Mouse (Mus musculus) intestine, postnatal 0 days (tissue): ENCODE measurements around the gene Rbl1. TPM values are rescaled to one million over a fixed set of nuclear protein-coding genes. Genes with fewer than 3 reads are reported as not detected.
"Not testable (repeated sequence)": the region's sequence is repeated elsewhere in the genome, so short reads cannot be mapped to it uniquely, and the experiment has no call there.

ENCODE experiments used
- ATAC-seq: fragments of 200-750 bp; cut with Nextera tagmentation; 2 replicates; pipeline ENCODE4 v1.8.0; 2017; ENCODE audit warnings: mild to moderate bottlenecking, moderate TSS enrichment, moderate library complexity
- H3K27ac ChIP-seq: fragments of 300-500 bp; sonication (generic); 2 replicates; pipeline ENCODE4 v1.5.1; 2014; ENCODE audit warnings: mild to moderate bottlenecking, low read depth, low read length, moderate library complexity
- H3K27me3 ChIP-seq: fragments of 300-500 bp; sonication (generic); replicated peaks from 2 replicates; pipeline ENCODE4 v1.6.1; 2014; ENCODE audit warnings: low read length, mixed read lengths; ENCODE audit not compliant: control insufficient read depth, insufficient read depth
- H3K36me3 ChIP-seq: fragments of 300-500 bp; sonication (generic); 2 replicates; pipeline ENCODE4 v1.6.1; 2014; ENCODE audit warnings: mild to moderate bottlenecking, moderate library complexity; ENCODE audit not compliant: control insufficient read depth, insufficient read depth
- H3K4me1 ChIP-seq: fragments of 300-500 bp; sonication (generic); replicated peaks from 2 replicates; pipeline ENCODE4 v1.6.1; 2014; ENCODE audit warnings: antibody characterized with exemption, low read length, mixed read lengths; ENCODE audit not compliant: control insufficient read depth, insufficient read depth
- H3K4me2 ChIP-seq: fragments of 300-500 bp; sonication (generic); replicated peaks from 2 replicates; pipeline ENCODE4 v1.6.1; 2014; ENCODE audit warnings: low read depth, mild to moderate bottlenecking, moderate library complexity
- H3K4me3 ChIP-seq: fragments of 300-500 bp; sonication (generic); 2 replicates; pipeline ENCODE4 v1.5.1; 2014; ENCODE audit warnings: low read depth, low read length
- H3K9ac ChIP-seq: fragments of 300-500 bp; sonication (generic); 2 replicates; pipeline ENCODE4 v1.6.1; 2014; ENCODE audit warnings: mild to moderate bottlenecking, low read depth, low read length
- H3K9me3 ChIP-seq: fragments of 300-500 bp; sonication (generic); 2 replicates; pipeline ENCODE4 v1.6.1; 2016; ENCODE audit warnings: mixed run types; ENCODE audit not compliant: control insufficient read depth
- CTCF ChIP-seq: sonication (generic); IDR thresholded peaks from 2 replicates; pipeline ENCODE4 v1.5.1; 2016; ENCODE audit warnings: low read depth, mild to moderate bottlenecking, control low read depth, antibody characterized with exemption, moderate library complexity
- WGBS: fragments of 180-500 bp; shearing (Covaris S2); extraction: QIAGEN DNeasy Blood & Tissue Kit; methylation state at CpG from one replicate; pipeline ENCODE4 v1.1.7; 2014; 5-methylcytosine and 5-hydroxymethylcytosine counted together
- polyA plus RNA-seq: library from polyadenylated mRNA; unstranded; fragments of >200 nt; fragmentation: Nextera tagmentation; extraction: Ambion mirVana; gene quantifications from 2 replicates; pipeline ENCODE4 v1.2.1, GENCODE M21; 2015

Gene Rbl1
- 9.3 and 9.7 TPM in 2 replicates for polyA plus RNA-seq

DNA sequence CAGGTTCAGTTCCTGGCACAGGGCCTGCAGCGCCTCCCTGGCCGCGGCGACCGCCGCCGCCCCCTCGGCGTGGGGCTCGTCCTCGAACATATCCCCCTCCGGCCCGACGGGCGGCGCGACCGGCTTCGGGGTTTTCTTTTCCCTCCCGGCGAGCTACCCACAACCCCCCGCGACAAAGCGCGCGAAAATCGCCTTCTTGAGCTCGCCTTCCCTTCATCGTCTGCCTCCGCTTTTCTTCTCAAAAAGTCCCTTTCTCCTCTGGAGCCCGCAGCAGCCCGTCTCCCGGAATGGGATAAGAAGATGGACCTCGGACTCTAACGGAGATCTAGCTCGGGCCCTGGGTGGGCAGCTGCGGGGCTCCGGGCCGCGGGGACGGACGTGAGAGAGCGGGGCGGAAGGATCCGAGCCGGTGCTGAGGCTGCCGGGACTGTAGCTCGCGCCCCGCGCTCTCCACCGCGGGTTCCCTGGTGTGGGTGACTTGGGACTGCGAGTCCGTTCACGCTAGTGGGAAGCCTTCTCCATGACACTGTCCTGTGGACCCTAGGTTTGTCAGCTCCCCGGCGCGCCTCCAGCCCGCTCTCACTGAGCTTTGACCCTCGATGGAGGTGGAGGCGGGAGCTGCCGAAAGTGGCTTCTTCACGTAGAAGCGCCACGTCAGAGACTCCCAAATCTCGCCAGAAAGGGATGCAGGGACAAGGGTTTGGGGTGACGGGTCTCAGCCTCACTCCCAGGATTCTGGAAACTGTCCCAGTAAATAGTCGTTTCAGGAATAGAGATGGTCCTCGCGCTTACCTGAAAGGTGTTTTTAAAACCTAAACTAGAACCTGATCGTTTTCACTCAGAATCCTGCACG lies at the start of gene Rbl1:
Rbl1 (minus strand) TSS at position 169 of the 853 bp plus-strand sequence.
- peak; percentile 57 for TF ChIP-seq CTCF
- under 1% methylated on average over 73 of the region's 73 CpGs for WGBS
- H3K9ac ChIP-seq = peak within 1 kb of the TSS; percentile 80

GRCm38 (mm10) chr2:157248111-157248510 lies 43.8 kb upstream of the Rbl1 start:
- Histone ChIP-seq H3K9ac (no peak overlapping the region), H3K4me2 (no peak overlapping the region), H3K27me3 (no peaks in the 10 kb centered on the region), H3K36me3 (no peaks in the 10 kb centered on the region), H3K9me3 (no peaks in the 10 kb centered on the region), H3K4me1 (peaks cover 5% of the 10 kb centered on the region; the same call in 1 of the 2 replicates), H3K4me3 (no peak overlapping the region), H3K27ac (no peak overlapping the region; the same call in 1 of the 2 replicates)
- no peak for ATAC-seq
- TF ChIP-seq CTCF = no peak

More for the DNA sequence above, at the start of gene Rbl1:
- Histone ChIP-seq H3K36me3 (no peaks in the 10 kb centered on the region), H3K4me2 (peak within 1 kb of the TSS; percentile 91), H3K4me1 (no peaks in the 10 kb centered on the region), H3K4me3 (peak within 1 kb of the TSS; percentile 74), H3K27ac (peak within 1 kb of the TSS; percentile 85), H3K9me3 (no peaks in the 10 kb centered on the region), H3K27me3 (no peaks in the 10 kb centered on the region)
- peak; percentile 90 for ATAC-seq

DNA sequence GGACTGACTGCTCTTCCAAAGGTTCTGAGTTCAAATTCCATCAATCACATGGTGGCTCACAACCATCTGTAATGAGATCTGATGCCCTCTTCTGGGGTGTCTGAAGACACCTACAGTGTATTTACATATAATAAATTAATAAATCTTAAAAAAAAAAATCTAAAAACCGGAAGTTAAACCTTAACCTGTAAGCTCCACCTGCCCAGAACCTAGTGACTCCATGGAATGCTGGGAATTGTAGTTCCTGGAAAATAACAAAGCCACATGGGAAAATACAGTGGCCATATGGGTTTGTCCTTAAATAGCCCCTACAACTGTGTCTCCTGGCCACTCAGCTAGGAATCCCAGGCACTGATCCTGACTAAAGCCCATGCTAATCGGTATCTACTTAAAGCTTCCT lies 41.3 kb upstream of the Rbl1 start:
- H3K4me1 ChIP-seq = peaks cover 5% of the 10 kb centered on the region; the same call in 1 of the 2 replicates
- no peaks in the 10 kb centered on the region for H3K27me3 ChIP-seq
- H3K4me3 ChIP-seq = no peak overlapping the region
- no peak overlapping the region for H3K9ac ChIP-seq
- H3K4me2 ChIP-seq = peak overlapping the region; percentile 17; the same call in 1 of the 2 replicates
- peak; percentile 70 for ATAC-seq
- TF ChIP-seq CTCF = no peak
- no peaks in the 10 kb centered on the region for H3K36me3 ChIP-seq
- no peaks in the 10 kb centered on the region for H3K9me3 ChIP-seq
- H3K27ac ChIP-seq = 0 out of 2 replicates have a peak overlapping the region, but pooled peaks have one; percentile 68
- WGBS = 59% methylated on average over 2 of the region's 2 CpGs

DNA sequence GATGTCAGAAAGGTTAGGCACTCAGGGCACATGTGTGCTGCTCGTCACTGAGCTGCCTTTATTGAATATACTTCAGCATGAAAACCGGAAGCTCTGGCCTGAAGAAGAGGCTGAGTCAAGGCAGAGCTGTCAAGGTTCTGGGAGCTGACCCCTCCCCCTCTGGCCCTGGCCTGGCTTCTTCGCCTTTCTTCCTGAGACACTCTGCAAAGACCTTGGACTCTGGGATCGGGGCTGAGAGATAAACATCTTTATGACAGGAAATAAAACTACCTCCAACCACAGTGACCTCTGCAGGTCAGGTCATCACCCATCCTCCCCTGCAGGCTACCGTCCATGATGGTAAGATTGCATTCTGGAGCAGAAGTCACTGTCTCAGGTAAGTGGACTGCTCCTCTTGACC lies 40.7 kb upstream of the Rbl1 start:
- H3K27ac ChIP-seq = peak overlapping the region; percentile 68
- TF ChIP-seq CTCF = 0 out of 2 replicates have a peak, but pooled peaks have one; percentile 26
- WGBS = 6% methylated on average over 5 of the region's 5 CpGs
- no peaks in the 10 kb centered on the region for H3K27me3 ChIP-seq
- no peaks in the 10 kb centered on the region for H3K36me3 ChIP-seq
- no peak overlapping the region for H3K9ac ChIP-seq
- H3K4me1 ChIP-seq = peaks cover 5% of the 10 kb centered on the region; the same call in 1 of the 2 replicates
- no peaks in the 10 kb centered on the region for H3K9me3 ChIP-seq
- peak; percentile 91 for ATAC-seq
- peak overlapping the region; percentile 17; the same call in 1 of the 2 replicates for H3K4me2 ChIP-seq
- no peak overlapping the region for H3K4me3 ChIP-seq

DNA sequence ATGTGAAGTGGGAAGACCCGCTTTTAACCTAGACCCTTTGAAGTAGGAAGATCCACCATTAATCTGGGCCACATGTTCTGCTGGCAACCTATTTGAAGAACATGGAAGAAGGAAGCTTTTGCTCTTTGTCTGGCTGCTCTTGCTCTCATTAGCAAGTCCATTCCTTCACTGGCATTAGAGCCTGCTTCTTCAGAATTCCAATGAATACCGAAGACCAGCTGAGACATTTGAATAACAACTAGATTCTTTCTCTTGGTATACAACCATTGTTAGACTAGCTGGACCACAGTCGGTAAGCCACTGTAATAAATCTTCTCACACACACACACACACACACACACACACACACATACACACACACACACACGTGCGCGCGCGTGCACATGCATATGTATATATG lies 31.6 kb upstream of the Rbl1 start:
- no peak for TF ChIP-seq CTCF
- H3K4me1 ChIP-seq = no peaks in the 10 kb centered on the region
- no peak for ATAC-seq
- no peak overlapping the region for H3K4me2 ChIP-seq
- no peaks in the 10 kb centered on the region for H3K9me3 ChIP-seq
- WGBS = 92% methylated on average over 8 of the region's 8 CpGs
- no peak overlapping the region for H3K9ac ChIP-seq
- H3K27ac ChIP-seq = no peak overlapping the region
- H3K27me3 ChIP-seq = no peaks in the 10 kb centered on the region
- no peaks in the 10 kb centered on the region for H3K36me3 ChIP-seq
- no peak overlapping the region for H3K4me3 ChIP-seq

DNA sequence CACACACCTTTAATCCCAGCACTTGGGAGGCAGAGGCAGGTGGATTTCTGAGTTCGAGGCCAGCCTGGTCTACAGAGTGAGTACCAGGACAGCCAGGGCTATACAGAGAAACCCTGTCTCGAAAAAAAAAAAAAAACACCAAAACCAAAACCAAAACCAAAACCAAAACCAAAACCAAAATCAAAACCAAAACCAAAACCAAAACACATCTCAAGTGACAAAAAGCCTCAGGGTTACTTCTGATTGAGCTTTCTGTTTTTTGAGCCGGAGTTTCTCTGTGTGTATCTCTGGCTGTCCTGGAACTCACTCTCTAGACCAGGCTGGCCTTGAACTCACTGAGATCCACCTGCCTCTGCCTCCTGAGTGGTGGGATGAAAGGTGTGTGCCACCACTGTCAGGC lies 17.6 kb upstream of the Rbl1 start:
- WGBS = 85% methylated on average over 3 of the region's 3 CpGs
- H3K27me3 ChIP-seq, ATAC-seq, H3K4me1 ChIP-seq, H3K36me3 ChIP-seq, H3K4me2 ChIP-seq, H3K4me3 ChIP-seq, H3K27ac ChIP-seq, H3K9me3 ChIP-seq, H3K9ac ChIP-seq: not testable (repeated sequence)
